Mouse (Mus musculus) liver, adult 2 months (tissue): ENCODE data around the gene Pls1. TPM values are rescaled to one million over a fixed set of nuclear protein-coding genes. Genes with fewer than 3 reads are reported as not detected.

Source experiments
- DNase-seq: peaks from one replicate; pipeline ENCODE4 v3.0.0-alpha.2; 2011; ENCODE audit warnings: low read depth, low spot score; ENCODE audit errors: extremely low read depth
- H3K27ac ChIP-seq: fragments of 200-500 bp; replicated peaks from 2 replicates; pipeline ENCODE4 v1.5.1; 2012; ENCODE audit warnings: low read depth, mild to moderate bottlenecking, control low read depth, inconsistent platforms, low read length; ENCODE audit not compliant: insufficient read depth
- H3K27me3 ChIP-seq: fragments of 200-500 bp; 2 replicates; pipeline ENCODE4 v1.6.1; 2012; ENCODE audit warnings: mild to moderate bottlenecking, moderate library complexity, low read length, inconsistent platforms; ENCODE audit not compliant: control insufficient read depth, insufficient read depth
- H3K36me3 ChIP-seq: fragments of 200-500 bp; 2 replicates; pipeline ENCODE4 v1.6.1; 2012; ENCODE audit warnings: low read length, inconsistent platforms; ENCODE audit not compliant: control insufficient read depth, insufficient read depth
- H3K4me1 ChIP-seq: fragments of 200-500 bp; 2 replicates; pipeline ENCODE4 v1.6.1; 2011; ENCODE audit warnings: low read length; ENCODE audit not compliant: control insufficient read depth, insufficient read depth
- H3K4me3 ChIP-seq: fragments of 200-500 bp; 2 replicates; pipeline ENCODE4 v1.5.1; 2011; ENCODE audit warnings: low read depth, mild to moderate bottlenecking, control low read depth, low read length, moderate library complexity; ENCODE audit not compliant: insufficient read depth
- H3K79me2 ChIP-seq: fragments of 200-500 bp; 2 replicates; pipeline ENCODE4 v1.6.1; 2012; ENCODE audit warnings: inconsistent platforms, mild to moderate bottlenecking, low read length, moderate library complexity; ENCODE audit not compliant: control insufficient read depth, insufficient read depth
- H3K9ac ChIP-seq: fragments of 200-500 bp; 2 replicates; pipeline ENCODE4 v1.6.1; 2012; ENCODE audit warnings: low read depth, mild to moderate bottlenecking, control low read depth, inconsistent platforms, low read length
- CTCF ChIP-seq: fragments of 200-500 bp; IDR thresholded peaks from 2 replicates; pipeline ENCODE4 v1.5.1; 2011; ENCODE audit warnings: low read depth, low read length, control low read depth
- POLR2A ChIP-seq: fragments of 200-500 bp; IDR thresholded peaks from 2 replicates; pipeline ENCODE4 v1.6.1; 2011; ENCODE audit warnings: low read length, control low read depth; ENCODE audit not compliant: insufficient read depth; ENCODE audit errors: extremely low read depth
- WGBS: fragments of 180-500 bp; shearing (Covaris S2); methylation state at CpG from one replicate; pipeline ENCODE4 v1.1.7; 2018; 5-methylcytosine and 5-hydroxymethylcytosine counted together
- polyA plus RNA-seq: library from polyadenylated mRNA; depleted of rRNA; stranded (reverse); fragments of >200 nt; gene quantifications from 2 replicates; pipeline ENCODE4 v1.2.3, GENCODE M21; 2012; rRNA removed
- total RNA-seq: library from RNA; depleted of rRNA; stranded (reverse); fragments of >200 nt; gene quantifications from 2 replicates; pipeline ENCODE4 v1.2.3, GENCODE M21; 2014; rRNA removed

Pls1 gene
- total and polyA plus RNA-seq, 2 experiments, result 0.44 to 2.2 TPM

GRCm38 (mm10) chr9:95712574-95712973, 132.5 kb downstream of the Pls1 start:
- no peak overlapping the region for H3K27ac ChIP-seq
- no peak overlapping the region for H3K4me3 ChIP-seq
- H3K9ac ChIP-seq, result no peak overlapping the region
- no peaks in the 10 kb centered on the region for H3K4me1 ChIP-seq
- no peaks in the 10 kb centered on the region for H3K36me3 ChIP-seq
- TF ChIP-seq CTCF (no peak), POLR2A (no peak)
- DNase-seq, result no peak
- no peaks in the 10 kb centered on the region for H3K79me2 ChIP-seq
- 82% methylated on average over 8 of the region's 8 CpGs for WGBS
- H3K27me3 ChIP-seq, result no peaks in the 10 kb centered on the region

GRCm38 (mm10) chr9:95708943-95709342, 136.2 kb downstream of the Pls1 start:
- no peaks in the 10 kb centered on the region for H3K79me2 ChIP-seq
- no peak for DNase-seq
- no peaks in the 10 kb centered on the region for H3K27me3 ChIP-seq
- H3K4me3 ChIP-seq, result no peak overlapping the region
- no peak overlapping the region for H3K27ac ChIP-seq
- H3K36me3 ChIP-seq, result no peaks in the 10 kb centered on the region
- H3K9ac ChIP-seq, result no peak overlapping the region
- no peaks in the 10 kb centered on the region for H3K4me1 ChIP-seq
- TF ChIP-seq POLR2A (no peak), CTCF (no peak)

GRCm38 (mm10) chr9:95705371-95705770, 139.7 kb downstream of the Pls1 start:
- TF ChIP-seq CTCF (no peak), POLR2A (no peak)
- DNase-seq, result no peak

GRCm38 (mm10) chr9:95704078-95704477, 141.0 kb downstream of the Pls1 start:
- no peak for DNase-seq
- Histone ChIP-seq H3K36me3 (no peaks in the 10 kb centered on the region), H3K4me3 (no peak overlapping the region), H3K27ac (no peak overlapping the region), H3K9ac (no peak overlapping the region), H3K4me1 (no peaks in the 10 kb centered on the region), H3K79me2 (no peaks in the 10 kb centered on the region), H3K27me3 (no peaks in the 10 kb centered on the region)
- 86% methylated on average over 3 of the region's 3 CpGs for WGBS
- TF ChIP-seq POLR2A (no peak), CTCF (no peak)

More at GRCm38 (mm10) chr9:95705371-95705770, 139.7 kb downstream of the Pls1 start:
- Histone ChIP-seq H3K36me3 (no peaks in the 10 kb centered on the region), H3K9ac (no peak overlapping the region), H3K27me3 (no peaks in the 10 kb centered on the region), H3K4me3 (no peak overlapping the region), H3K27ac (no peak overlapping the region), H3K79me2 (no peaks in the 10 kb centered on the region), H3K4me1 (no peaks in the 10 kb centered on the region)
- 96% methylated on average over 5 of the region's 5 CpGs for WGBS

Other genes starting within 250 kb of the Pls1 start
- 1.0 and 1.3 TPM in 2 replicates for gene Pcolce2, start 207.7 kb downstream of the Pls1 start, total RNA-seq
- gene Pcolce2, start 207.7 kb downstream of the Pls1 start, polyA plus RNA-seq, result 0.16 and 0.27 TPM in 2 replicates
- 0.74 TPM in 2 replicates for gene Trpc1, start 94.9 kb downstream of the Pls1 start, total RNA-seq
- 0.05 and 0.16 TPM in 2 replicates for gene Trpc1, start 94.9 kb downstream of the Pls1 start, polyA plus RNA-seq
- gene Atr, start 12.3 kb upstream of the Pls1 start, total RNA-seq, result 9.8 and 12.4 TPM in 2 replicates
- gene Atr, start 12.3 kb upstream of the Pls1 start, polyA plus RNA-seq, result 0.75 and 1.1 TPM in 2 replicates
- gene Xrn1, start 109.4 kb upstream of the Pls1 start, total RNA-seq, result 12.6 and 13.8 TPM in 2 replicates
- gene Xrn1, start 109.4 kb upstream of the Pls1 start, polyA plus RNA-seq, result 1.2 and 1.6 TPM in 2 replicates